Mouse (Mus musculus) forebrain, postnatal 0 days (tissue): ENCODE data around the gene Eml4. TPM values are rescaled to one million over a fixed set of nuclear protein-coding genes. Genes with fewer than 3 reads are reported as not detected.

Source experiments
- ATAC-seq: fragments of 200-750 bp; cut with Nextera tagmentation; 2 replicates; pipeline ENCODE4 v1.8.0; 2017; ENCODE audit warnings: mild to moderate bottlenecking, moderate library complexity
- DNase-seq: peaks from one replicate; pipeline ENCODE4 v3.0.0-alpha.2; 2015
- H3K27ac ChIP-seq: fragments of 300-500 bp; sonication (generic); 2 replicates; pipeline ENCODE4 v1.5.1; 2014; ENCODE audit warnings: low read depth, mild to moderate bottlenecking, antibody characterized with exemption, low read length, moderate library complexity, mixed read lengths
- H3K27me3 ChIP-seq: fragments of 300-500 bp; sonication (generic); 2 replicates; pipeline ENCODE4 v1.6.1; 2014; ENCODE audit warnings: mild to moderate bottlenecking, low read length, mixed read lengths; ENCODE audit not compliant: insufficient read depth
- H3K36me3 ChIP-seq: fragments of 300-500 bp; sonication (generic); 2 replicates; pipeline ENCODE4 v1.6.1; 2014; ENCODE audit warnings: mild to moderate bottlenecking, moderate library complexity; ENCODE audit not compliant: insufficient read depth
- H3K4me1 ChIP-seq: fragments of 300-500 bp; sonication (generic); 2 replicates; pipeline ENCODE4 v1.6.1; 2014; ENCODE audit warnings: antibody characterized with exemption; ENCODE audit not compliant: insufficient read depth
- H3K4me2 ChIP-seq: fragments of 300-500 bp; sonication (generic); 2 replicates; pipeline ENCODE4 v1.6.1; 2014; ENCODE audit warnings: low read depth, mild to moderate bottlenecking, moderate library complexity
- H3K4me3 ChIP-seq: fragments of 300-500 bp; sonication (generic); 2 replicates; pipeline ENCODE4 v1.5.1; 2014; ENCODE audit warnings: low read depth, low read length, mixed read lengths
- H3K9ac ChIP-seq: fragments of 300-500 bp; sonication (generic); 2 replicates; pipeline ENCODE4 v1.6.1; 2014; ENCODE audit warnings: mild to moderate bottlenecking
- H3K9me3 ChIP-seq: fragments of 300-500 bp; sonication (generic); 2 replicates; pipeline ENCODE4 v1.6.1; 2016; ENCODE audit warnings: low read length
- CTCF ChIP-seq: sonication (generic); IDR thresholded peaks from 2 replicates; pipeline ENCODE4 v1.5.1; 2016; ENCODE audit warnings: antibody characterized with exemption, control low read depth, low read depth
- WGBS: fragments of 180-500 bp; shearing (Covaris S2); extraction: QIAGEN DNeasy Blood & Tissue Kit; methylation state at CpG from one replicate; pipeline ENCODE4 v1.1.7; 2014; 5-methylcytosine and 5-hydroxymethylcytosine counted together
- polyA plus RNA-seq: library from polyadenylated mRNA; unstranded; fragments of >200 nt; fragmentation: Nextera tagmentation; extraction: Ambion mirVana; gene quantifications from 2 replicates; pipeline ENCODE4 v1.2.1, GENCODE M21; 2015
- total RNA-seq: library from RNA; depleted of rRNA; stranded (reverse); fragments of >200 nt; gene quantifications from 2 replicates; pipeline ENCODE4 v1.2.3, GENCODE M21; 2014

Eml4 gene
- total and polyA plus RNA-seq, 2 experiments from 2014 or later, result 20.0 to 58.7 TPM

GRCm38 (mm10) chr17:83482817-83483536 is 132.2 kb downstream of the Eml4 start:
- Histone ChIP-seq H3K27ac (no peak overlapping the region), H3K4me2 (no peak overlapping the region), H3K4me3 (no peak overlapping the region), H3K9ac (no peak overlapping the region), H3K4me1 (no peaks in the 10 kb centered on the region), H3K9me3 (no peaks in the 10 kb centered on the region), H3K36me3 (peaks cover 30% of the 10 kb centered on the region), H3K27me3 (no peaks in the 10 kb centered on the region)
- 93% methylated on average over 7 of the region's 7 CpGs for WGBS
- DNase-seq, result no peak
- no peak for TF ChIP-seq CTCF
- ATAC-seq, result no peak

GRCm38 (mm10) chr17:83483784-83484183 is 133.1 kb downstream of the Eml4 start:
- Histone ChIP-seq H3K4me2 (no peak overlapping the region), H3K9me3 (no peaks in the 10 kb centered on the region), H3K4me1 (no peaks in the 10 kb centered on the region), H3K27me3 (no peaks in the 10 kb centered on the region), H3K4me3 (no peak overlapping the region), H3K36me3 (peaks cover 22% of the 10 kb centered on the region), H3K27ac (no peak overlapping the region), H3K9ac (no peak overlapping the region)
- no peak for ATAC-seq
- no peak for TF ChIP-seq CTCF
- DNase-seq, result no peak
- 77% methylated on average over 2 of the region's 2 CpGs for WGBS

DNA sequence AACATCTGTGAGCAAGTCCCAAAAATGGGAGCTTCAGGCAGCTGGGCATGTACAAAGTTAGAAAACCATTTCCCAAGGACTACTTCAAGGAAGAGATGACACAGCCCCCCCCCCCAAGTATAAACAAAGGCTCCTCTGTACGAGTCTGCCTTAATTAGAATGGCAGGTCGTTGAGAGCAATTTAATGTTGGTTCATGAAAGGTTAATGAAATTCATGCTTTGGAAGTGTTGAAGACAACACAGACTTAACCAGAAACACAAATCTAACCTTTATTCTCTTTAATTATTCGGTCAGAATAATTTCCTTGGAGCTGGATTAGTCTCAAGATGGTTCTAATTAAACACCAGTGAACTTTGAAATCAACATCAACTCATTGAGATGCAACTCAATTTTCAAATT is 137.0 kb downstream of the Eml4 start:
- no peak for DNase-seq
- Histone ChIP-seq H3K4me1 (no peaks in the 10 kb centered on the region), H3K4me2 (no peak overlapping the region), H3K9ac (no peak overlapping the region), H3K4me3 (no peak overlapping the region), H3K36me3 (no peaks in the 10 kb centered on the region), H3K27ac (no peak overlapping the region), H3K27me3 (no peaks in the 10 kb centered on the region), H3K9me3 (no peaks in the 10 kb centered on the region)
- no peak for ATAC-seq
- 22% methylated on average over 3 of the region's 3 CpGs for WGBS
- no peak for TF ChIP-seq CTCF

DNA sequence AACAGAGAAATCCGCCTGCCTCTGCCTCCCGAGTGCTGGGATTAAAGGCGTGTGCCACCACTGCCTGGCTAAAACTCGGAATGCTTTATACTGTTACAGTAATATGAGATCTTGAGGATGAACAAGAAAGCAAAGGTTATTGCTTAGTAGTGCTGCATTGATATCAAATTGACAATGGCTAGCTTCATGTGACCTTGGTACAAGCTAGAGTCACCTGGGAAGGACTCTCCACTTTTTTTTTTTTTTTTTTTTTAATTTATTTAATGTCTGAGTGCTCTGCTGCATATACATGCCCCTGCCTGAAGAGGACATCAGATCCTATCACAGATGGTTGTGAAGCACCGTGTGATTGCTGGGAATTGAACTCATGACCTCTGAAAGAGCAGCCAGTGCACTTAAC is 148.2 kb downstream of the Eml4 start:
- ATAC-seq, result no peak
- Histone ChIP-seq H3K4me3 (no peak overlapping the region), H3K36me3 (peaks cover 41% of the 10 kb centered on the region), H3K27me3 (no peaks in the 10 kb centered on the region), H3K27ac (no peak overlapping the region), H3K4me1 (no peaks in the 10 kb centered on the region), H3K4me2 (no peak overlapping the region), H3K9me3 (no peaks in the 10 kb centered on the region), H3K9ac (no peak overlapping the region)
- TF ChIP-seq CTCF, result no peak
- DNase-seq, result no peak
- 96% methylated on average over 5 of the region's 5 CpGs for WGBS

DNA sequence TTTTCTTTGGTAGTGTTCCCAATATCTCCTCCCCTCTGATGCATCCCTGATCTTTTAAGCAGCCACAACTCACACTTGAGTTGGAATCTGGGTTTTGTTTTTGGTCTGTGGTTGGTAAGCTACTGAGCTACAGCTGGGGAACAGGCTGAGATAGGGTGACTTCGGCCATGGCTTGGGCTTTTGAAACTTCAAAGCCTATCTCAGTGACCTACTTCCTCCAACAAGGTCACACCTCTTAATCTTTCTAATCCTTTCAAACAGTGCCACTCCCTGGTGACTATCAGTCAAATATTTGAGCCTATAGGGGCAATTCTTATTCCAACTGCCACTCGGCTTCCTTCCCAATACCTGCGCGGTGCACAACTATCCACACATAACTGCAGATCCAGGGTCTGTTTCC is 149.0 kb downstream of the Eml4 start:
- no peak overlapping the region for H3K4me2 ChIP-seq
- no peak for ATAC-seq
- no peaks in the 10 kb centered on the region for H3K27me3 ChIP-seq
- no peaks in the 10 kb centered on the region for H3K4me1 ChIP-seq
- no peak for DNase-seq
- peaks cover 41% of the 10 kb centered on the region for H3K36me3 ChIP-seq
- 95% methylated on average over 4 of the region's 4 CpGs for WGBS
- H3K9me3 ChIP-seq, result no peaks in the 10 kb centered on the region
- no peak overlapping the region for H3K27ac ChIP-seq
- H3K4me3 ChIP-seq, result no peak overlapping the region
- no peak overlapping the region for H3K9ac ChIP-seq
- no peak for TF ChIP-seq CTCF

DNA sequence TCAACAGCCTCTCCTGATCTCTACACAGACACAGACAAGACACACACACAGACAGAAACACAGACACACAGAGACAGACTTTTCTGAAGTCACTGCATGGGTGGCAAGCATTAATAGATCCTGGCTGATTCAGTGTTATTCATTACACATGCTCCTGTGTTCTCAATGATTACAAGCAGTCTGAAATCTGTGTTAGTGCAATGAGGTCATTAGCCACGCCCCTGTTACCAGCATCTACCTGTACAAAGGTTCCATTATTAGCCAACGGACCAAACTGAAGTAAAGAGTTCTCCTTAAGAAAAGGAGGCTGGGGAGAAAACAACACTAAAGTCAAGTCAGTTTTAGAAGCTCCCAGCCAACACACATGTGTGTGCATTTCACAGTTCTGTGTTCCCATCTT is 153.0 kb downstream of the Eml4 start:
- ATAC-seq (no peak), DNase-seq (no peak)
- Histone ChIP-seq H3K27ac (no peak overlapping the region), H3K27me3 (no peaks in the 10 kb centered on the region), H3K9me3 (no peaks in the 10 kb centered on the region), H3K36me3 (peaks cover 26% of the 10 kb centered on the region), H3K4me2 (no peak overlapping the region), H3K4me3 (no peak overlapping the region), H3K4me1 (no peaks in the 10 kb centered on the region), H3K9ac (no peak overlapping the region)
- WGBS, result 88% methylated on average over 2 of the region's 2 CpGs
- no peak for TF ChIP-seq CTCF

DNA sequence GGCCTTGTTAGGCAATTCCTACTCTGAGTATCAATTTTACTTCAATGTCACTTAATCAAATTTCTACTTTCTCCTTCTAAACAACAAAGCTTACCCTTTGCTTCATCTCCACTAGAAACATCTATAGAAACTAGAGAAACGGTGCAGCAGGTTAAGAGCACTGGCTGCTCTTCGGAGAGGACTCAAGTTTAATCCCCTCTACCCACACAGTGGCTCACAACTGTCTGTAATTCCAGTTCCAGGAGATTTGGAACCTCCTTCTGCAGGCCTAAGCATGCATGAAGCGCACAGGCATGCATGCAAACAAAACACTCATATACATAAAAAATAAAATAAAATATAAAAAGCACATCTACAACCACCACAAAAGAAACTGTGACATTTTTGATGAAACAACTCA is 161.4 kb downstream of the Eml4 start:
- no peak for DNase-seq
- Histone ChIP-seq H3K9ac (no peak overlapping the region), H3K27ac (no peak overlapping the region), H3K27me3 (no peaks in the 10 kb centered on the region), H3K9me3 (no peaks in the 10 kb centered on the region), H3K4me1 (peaks cover 13% of the 10 kb centered on the region), H3K4me2 (no peak overlapping the region), H3K36me3 (no peaks in the 10 kb centered on the region), H3K4me3 (no peak overlapping the region)
- 94% methylated on average over 3 of the region's 3 CpGs for WGBS
- ATAC-seq, result no peak
- no peak for TF ChIP-seq CTCF
